Mouse (Mus musculus) ES-E14 (cell line): ENCODE measurements around the gene Cebpb.

Experiments
- MAFK ChIP-seq: IDR thresholded peaks from 2 replicates; pipeline ENCODE4 v1.6.1; 2014; ENCODE audit warnings: mild to moderate bottlenecking, low read depth, low read length, inconsistent platforms; ENCODE audit not compliant: insufficient read depth
- ZC3H11A ChIP-seq: IDR thresholded peaks from 2 replicates; pipeline ENCODE4 v1.6.1; 2012; ENCODE audit warnings: low read depth, mild to moderate bottlenecking, inconsistent platforms, low read length, borderline replicate concordance

- TF ChIP-seq ZC3H11A (no peak), MAFK (no peak)
Observed at GRCm38 (mm10) chr2:167672212-167672685, 16.5 kb upstream of the Cebpb start.
